Mouse (Mus musculus) liver, embryonic 14.5 days (tissue): ENCODE results near the gene 4931409K22Rik.

Experiments
- CTCF ChIP-seq: IDR thresholded peaks from 2 replicates; pipeline ENCODE4 v1.5.1; 2016; ENCODE audit warnings: antibody characterized with exemption, low read depth, control low read depth
- EP300 ChIP-seq: IDR thresholded peaks from 2 replicates; pipeline ENCODE4 v1.6.1; 2016; ENCODE audit warnings: antibody characterized with exemption, low read depth

GRCm38 (mm10) chr5:24595261-24595660 is 38.7 kb upstream of the 4931409K22Rik start:
- TF ChIP-seq CTCF (no peak), EP300 (no peak)
